In genomic region chr8:39357111-39357510, GRCm38 (mm10) we compare ENCODE assay signal across 16 mouse cellular contexts.
"Had no signal": no experiment of that assay in that cellular context is flagged by ENCODE, and none has a peak within 500 bp of the region (broad histone marks: within the 10 kb centered on the region; RNA-seq: fewer than 3 reads in every experiment).

No protein-coding gene starts in this region.

- DNase-seq: kidney, adult 18-20 months; kidney, postnatal 10 days; kidney, postnatal 4 days; liver; liver, embryonic 13.5 days; liver, postnatal 0 days; lung, postnatal 14 days; retina, postnatal 1 day; right cerebral cortex, postnatal 14 days; thymus, postnatal 4 days had no signal

- ATAC-seq: liver, postnatal 0 days; midbrain, embryonic 16.5 days had no signal

- H3K4me2 ChIP-seq: limb, embryonic 12.5 days; liver, embryonic 13.5 days; lung, embryonic 15.5 days; midbrain, embryonic 12.5 days; neural tube, embryonic 13.5 days had no signal

- H3K27me3 ChIP-seq: limb, embryonic 12.5 days; liver, embryonic 13.5 days; lung, embryonic 15.5 days; midbrain, embryonic 12.5 days; neural tube, embryonic 13.5 days had no signal

- H3K4me1 ChIP-seq: limb, embryonic 12.5 days; liver, embryonic 13.5 days; lung, embryonic 15.5 days; midbrain, embryonic 12.5 days; neural tube, embryonic 13.5 days had no signal

- H3K9ac ChIP-seq: limb, embryonic 12.5 days; liver, embryonic 13.5 days; liver, postnatal 0 days; lung, embryonic 15.5 days; midbrain, embryonic 12.5 days; neural tube, embryonic 13.5 days had no signal

- H3K4me3 ChIP-seq: limb, embryonic 12.5 days; liver, embryonic 13.5 days; lung, embryonic 15.5 days; midbrain, embryonic 12.5 days; neural tube, embryonic 13.5 days had no signal

- H3K9me3 ChIP-seq: limb, embryonic 12.5 days; liver, embryonic 13.5 days; lung, embryonic 15.5 days; midbrain, embryonic 12.5 days; neural tube, embryonic 13.5 days had no signal

- H3K27ac ChIP-seq: limb, embryonic 12.5 days; liver, embryonic 13.5 days; lung, embryonic 15.5 days; macrophage; midbrain, embryonic 12.5 days; neural tube, embryonic 13.5 days had no signal

- H3K36me3 ChIP-seq: limb, embryonic 12.5 days; liver, embryonic 13.5 days; lung, embryonic 15.5 days; midbrain, embryonic 12.5 days; neural tube, embryonic 13.5 days had no signal
